In genomic region chr19:43546337-43547117, GRCm38 (mm10) we compare ENCODE assay signal across 9 mouse cellular contexts. TPM values are rescaled to one million over a fixed set of nuclear protein-coding genes. Genes with fewer than 3 reads are reported as not detected.
DNase-seq lines count a peak whose midpoint lies in the region; ATAC-seq lines count a peak whose summit lies in the region.
"Had no signal": no experiment of that assay in that cellular context is flagged by ENCODE, and none has a peak within 500 bp of the region (broad histone marks: within the 10 kb centered on the region; RNA-seq: fewer than 3 reads in every experiment).

No protein-coding gene starts in this region.

- intact Hi-C loops in heart, postnatal 25 days (cut with DNase I), result no loop called here

- no peaks in the 10 kb centered on the region for H3K9me3 ChIP-seq in heart, embryonic 10.5 days
- H3K9me3 ChIP-seq in embryonic facial prominence, embryonic 11.5 days (replicated peaks; ENCODE audit: control insufficient read depth, low read length), result no peaks in the 10 kb centered on the region
- H3K9me3 ChIP-seq in intestine, embryonic 14.5 days (ENCODE audit: control insufficient read depth, low read length), result no peaks in the 10 kb centered on the region
- H3K9me3 ChIP-seq in neural tube, embryonic 12.5 days, result no peaks in the 10 kb centered on the region

- H3K36me3 ChIP-seq in heart, embryonic 10.5 days, result no peaks in the 10 kb centered on the region
- no peaks in the 10 kb centered on the region for H3K36me3 ChIP-seq in embryonic facial prominence, embryonic 11.5 days (replicated peaks; ENCODE audit: control insufficient read depth, insufficient read depth, low read depth, low read length)
- H3K36me3 ChIP-seq in intestine, embryonic 14.5 days (ENCODE audit: control insufficient read depth, insufficient read depth, low read length), result no peaks in the 10 kb centered on the region
- H3K36me3 ChIP-seq in neural tube, embryonic 12.5 days, result no peaks in the 10 kb centered on the region

- H3K9ac ChIP-seq in embryonic facial prominence, embryonic 11.5 days (replicated peaks; ENCODE audit: low read length), result peak overlapping the region; percentile 13; the same call in 1 of the 2 replicates
- no peak overlapping the region for H3K9ac ChIP-seq in intestine, embryonic 14.5 days (ENCODE audit: low read length)
- 0 out of 2 replicates have a peak overlapping the region, but pooled peaks have one; percentile 21 for H3K9ac ChIP-seq in neural tube, embryonic 12.5 days

- H3K27ac ChIP-seq in heart, embryonic 10.5 days, result no peak overlapping the region
- H3K27ac ChIP-seq in embryonic facial prominence, embryonic 11.5 days (replicated peaks; ENCODE audit: low read depth, low read length), result no peak overlapping the region
- peak overlapping the region; percentile 63 for H3K27ac ChIP-seq in intestine, embryonic 14.5 days (ENCODE audit: low read depth)
- H3K27ac ChIP-seq in neural tube, embryonic 12.5 days, result no peak overlapping the region

- peaks cover 48% of the 10 kb centered on the region for H3K27me3 ChIP-seq in heart, embryonic 10.5 days (ENCODE audit: insufficient read depth, poor library complexity, severe bottlenecking)
- H3K27me3 ChIP-seq in embryonic facial prominence, embryonic 11.5 days (ENCODE audit: control insufficient read depth, insufficient read depth, low read length), result peaks cover 5% of the 10 kb centered on the region; the same call in 1 of the 2 replicates
- no peaks in the 10 kb centered on the region for H3K27me3 ChIP-seq in intestine, embryonic 14.5 days (replicated peaks; ENCODE audit: control insufficient read depth, insufficient read depth, low read length)
- H3K27me3 ChIP-seq in neural tube, embryonic 12.5 days (replicated peaks), result no peaks in the 10 kb centered on the region

- H3K4me3 ChIP-seq in heart, embryonic 10.5 days, result peak overlapping the region; percentile 32
- 0 out of 2 replicates have a peak overlapping the region, but pooled peaks have one; percentile 10 for H3K4me3 ChIP-seq in embryonic facial prominence, embryonic 11.5 days (ENCODE audit: low read depth, low read length)
- no peak overlapping the region for H3K4me3 ChIP-seq in intestine, embryonic 14.5 days (ENCODE audit: low read depth, low read length)
- H3K4me3 ChIP-seq in neural tube, embryonic 12.5 days, result no peak overlapping the region

- peak overlapping the region; percentile 24 for H3K4me2 ChIP-seq in embryonic facial prominence, embryonic 11.5 days (ENCODE audit: low read depth, low read length)
- peak overlapping the region; percentile 27 for H3K4me2 ChIP-seq in intestine, embryonic 14.5 days (ENCODE audit: low read length)
- H3K4me2 ChIP-seq in neural tube, embryonic 12.5 days (replicated peaks), result peak overlapping the region; percentile 44

- H3K4me1 ChIP-seq in heart, embryonic 10.5 days, result peaks cover 11% of the 10 kb centered on the region
- H3K4me1 ChIP-seq in embryonic facial prominence, embryonic 11.5 days (ENCODE audit: control insufficient read depth, insufficient read depth, low read length), result no peaks in the 10 kb centered on the region; the same call in 1 of the 2 replicates
- H3K4me1 ChIP-seq in intestine, embryonic 14.5 days (replicated peaks; ENCODE audit: control insufficient read depth, insufficient read depth, low read length), result peaks cover 12% of the 10 kb centered on the region
- peaks cover 7% of the 10 kb centered on the region; the same call in 1 of the 2 replicates for H3K4me1 ChIP-seq in neural tube, embryonic 12.5 days

- peak; percentile 67; the same call in 1 of the 2 replicates for ATAC-seq in embryonic facial prominence, embryonic 11.5 days (replicated peaks; ENCODE audit: insufficient number of reproducible peaks, low FRiP score, low TSS enrichment, low read depth)
- ATAC-seq in intestine, embryonic 14.5 days (replicated peaks; ENCODE audit: low FRiP score, low TSS enrichment, low read depth), result no peak; the same call in 1 of the 2 replicates
- no peak for ATAC-seq in neural tube, embryonic 12.5 days (ENCODE audit: low FRiP score, low read depth)

- WGBS in heart, embryonic 10.5 days, result 11% methylated on average over 19 of the region's 19 CpGs
- WGBS in embryonic facial prominence, embryonic 11.5 days, result 4% methylated on average over 19 of the region's 19 CpGs
- 6% methylated on average over 19 of the region's 19 CpGs for WGBS in intestine, embryonic 14.5 days
- WGBS in neural tube, embryonic 12.5 days, result 12% methylated on average over 19 of the region's 19 CpGs

- no peak for DNase-seq in heart, embryonic 10.5 days (ENCODE audit: low spot score)
- no peak for DNase-seq in heart, postnatal 25 days (ENCODE audit: low spot score)
- DNase-seq in embryonic facial prominence, embryonic 11.5 days (ENCODE audit: low spot score), result peak; percentile 58
- DNase-seq in intestine, embryonic 14.5 days (ENCODE audit: low spot score), result no peak
- DNase-seq in layer of hippocampus, postnatal 14 days (ENCODE audit: low spot score in 2 of 2), result no peak
- DNase-seq in adrenal gland, postnatal 36 days, result no peak
- DNase-seq in layer of hippocampus, adult 11-12 months (ENCODE audit: low spot score), result no peak
- DNase-seq: cerebellum, adult 9-10 months had no signal

RNA-seq across cellular contexts. Expression of gene Got1, which starts 22.1 kb away (rescaled TPM):
- polyA plus RNA-seq in heart, embryonic 10.5 days (2016; fragmentation: Nextera tagmentation; extraction: Ambion mirVana), result 119 and 176 TPM in 2 replicates
- 1,000 to 10,000 TPM in 1 of 2 experiments, 100 to 1,000 TPM in 1; 915 to 1,100 TPM for total RNA-seq in heart, postnatal 25 days (2021)
- polyA plus RNA-seq in embryonic facial prominence, embryonic 11.5 days (2014; fragmentation: Nextera tagmentation; extraction: Ambion mirVana), result 44.5 and 46.3 TPM in 2 replicates
- 33.2 and 35.8 TPM in 2 replicates for polyA plus RNA-seq in intestine, embryonic 14.5 days (2014; fragmentation: Nextera tagmentation; extraction: Ambion mirVana)
- 67.8 and 69.7 TPM in 2 replicates for polyA plus RNA-seq in neural tube, embryonic 12.5 days (2016; fragmentation: Nextera tagmentation; extraction: Ambion mirVana)
- total RNA-seq in layer of hippocampus, postnatal 14 days (2021), result 100 to 1,000 TPM; 268 to 269 TPM
- total RNA-seq in adrenal gland, postnatal 36 days (2021), result 100 to 1,000 TPM; 279 to 345 TPM

Comparison
In these comparisons a context has a peak if more than half of its experiments do, and no peak if none do; other contexts are left out.
1. H3K4me3 ChIP-seq: peak in heart, embryonic 10.5 days (single experiment) and embryonic facial prominence, embryonic 11.5 days (single experiment); none in intestine, embryonic 14.5 days (single experiment) and neural tube, embryonic 12.5 days (single experiment).
2. Peak in every context shown above with its lines, with median percentiles within 50 percentile points of each other: H3K4me2 ChIP-seq.